Mouse (Mus musculus) skeletal muscle tissue, postnatal 0 days (tissue): ENCODE measurements around the gene Gvin1. TPM values are rescaled to one million over a fixed set of nuclear protein-coding genes. Genes with fewer than 3 reads are reported as not detected.

Experiments used
- polyA plus RNA-seq: library from polyadenylated mRNA; unstranded; fragments of >200 nt; fragmentation: Nextera tagmentation; extraction: Ambion mirVana; gene quantifications from 2 replicates; pipeline ENCODE4 v1.2.1, GENCODE M21; 2015

Gvin1 gene
- 0.78 and 1.1 TPM in 2 replicates for polyA plus RNA-seq

DNA sequence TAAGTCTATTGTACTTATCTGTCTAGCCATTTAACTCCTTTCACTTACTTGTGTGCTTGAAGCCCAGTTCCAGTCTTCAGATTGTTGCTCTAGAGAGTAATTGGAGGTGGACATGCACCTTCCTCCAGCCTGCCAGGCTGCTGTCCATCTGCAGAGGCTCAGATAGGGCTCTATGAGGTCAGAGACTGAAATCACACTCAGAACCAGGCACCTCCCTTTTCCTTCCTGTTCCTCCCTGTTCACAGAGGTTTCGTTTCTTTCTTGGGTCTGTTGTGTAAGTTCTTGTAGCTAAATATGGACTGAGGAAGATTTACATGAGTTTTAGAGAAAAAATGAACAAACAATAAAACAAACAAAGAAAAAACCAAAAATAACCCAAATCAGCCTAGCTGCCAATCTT lies at the start of gene Gvin1:
Gene Gvin1 (minus strand): TSS at position 150 of the 400 bp plus-strand sequence.

